Mouse (Mus musculus): ENCODE data around the gene Stat3. TPM values are rescaled to one million over a fixed set of nuclear protein-coding genes. Genes with fewer than 3 reads are reported as not detected.

Gene Stat3
- total and polyA plus RNA-seq, 3 experiments: 25.7 to 249 (median 64.7) TPM

GRCm38 (mm10) chr11:100891256-100892123, 47.9 kb downstream of the Stat3 start (continued):
- TF ChIP-seq GABPA (IDR thresholded peaks at IDR 0.05; ENCODE audit: low read depth, low read length): no peak
- no peak for TF ChIP-seq CHD2 (IDR thresholded peaks at IDR 0.05; ENCODE audit: low read length)
- peak; percentile 100 for TF ChIP-seq TCF12 (IDR thresholded peaks at IDR 0.05; ENCODE audit: low read depth, low read length)
- TF ChIP-seq MAFK (IDR thresholded peaks at IDR 0.05; ENCODE audit: borderline replicate concordance, low read depth, low read length): no peak; the same call in 1 of the 2 replicates
- TF ChIP-seq POLR2A (IDR thresholded peaks at IDR 0.05; ENCODE audit: control insufficient read depth in 1 of 2, insufficient read depth in 1 of 2, low read depth in 1 of 2, low read length in 2 of 2, poor library complexity in 1 of 2): peak; percentile 47 to 80; a peak in 3 of 4 replicates
- TF ChIP-seq POLR2AphosphoS2 (IDR thresholded peaks at IDR 0.05; ENCODE audit: low read length): no peak; the same call in 1 of the 2 replicates
- TF ChIP-seq UBTF (IDR thresholded peaks at IDR 0.05; ENCODE audit: borderline replicate concordance, insufficient read depth, low read depth, low read length): 0 out of 2 replicates have a peak, but pooled peaks have one; percentile 10
- peak; percentile 95 for TF ChIP-seq ETS1 (IDR thresholded peaks at IDR 0.05; ENCODE audit: low read depth, low read length)
- no peak for TF ChIP-seq ZC3H11A (IDR thresholded peaks at IDR 0.05; ENCODE audit: low read depth, low read length)
- TF ChIP-seq KAT2A (conservative IDR thresholded peaks at IDR 0.05; ENCODE audit: low read depth, low read length): 0 out of 2 replicates have a peak, but pooled peaks have one; percentile 25
- TF ChIP-seq RAD21 (IDR thresholded peaks at IDR 0.05; ENCODE audit: low read depth, low read length): no peak; the same call in 1 of the 2 replicates
- peak; percentile 100 for TF ChIP-seq GATA1 (IDR thresholded peaks at IDR 0.05; ENCODE audit: low read depth, low read length)
- peak; percentile 58; the same call in 1 of the 2 replicates for TF ChIP-seq MAX (IDR thresholded peaks at IDR 0.05; ENCODE audit: low read length)
- no peak for TF ChIP-seq ZNF384 (IDR thresholded peaks at IDR 0.05; ENCODE audit: low read depth, low read length)
- peak; percentile 74 for TF ChIP-seq NELFE (IDR thresholded peaks at IDR 0.05; ENCODE audit: low read depth, low read length)
- TF ChIP-seq MXI1 (IDR thresholded peaks at IDR 0.05; ENCODE audit: low read depth, low read length): peak; percentile 71; the same call in 1 of the 2 replicates
- no peak for TF ChIP-seq USF2 (IDR thresholded peaks at IDR 0.05; ENCODE audit: borderline replicate concordance in 1 of 2, insufficient read depth in 1 of 2, low read depth in 1 of 2, low read length in 2 of 2)
- TF ChIP-seq ZMIZ1 (IDR thresholded peaks at IDR 0.05; ENCODE audit: low read depth, low read length): peak; percentile 51; the same call in 1 of the 2 replicates
- TF ChIP-seq MYC (IDR thresholded peaks at IDR 0.05; ENCODE audit: low read depth, low read length): peak; percentile 57; the same call in 1 of the 2 replicates
- TF ChIP-seq USF1 (IDR thresholded peaks at IDR 0.05; ENCODE audit: low read depth, low read length): no peak
- peak; percentile 86 for TF ChIP-seq RCOR1 (IDR thresholded peaks at IDR 0.05; ENCODE audit: low read depth, low read length)
- no peak; the same call in 1 of the 2 replicates for TF ChIP-seq JUND (IDR thresholded peaks at IDR 0.05; ENCODE audit: low read depth, low read length)

- TF ChIP-seq CHD1 (IDR thresholded peaks at IDR 0.05; ENCODE audit: low read depth, low read length): 0 out of 2 replicates have a peak, but pooled peaks have one; percentile 21
- TF ChIP-seq ZNF384 (IDR thresholded peaks at IDR 0.05; ENCODE audit: low read depth, low read length): no peak
- no peak for TF ChIP-seq ZKSCAN1 (IDR thresholded peaks at IDR 0.05; ENCODE audit: low read depth, low read length)
- Histone ChIP-seq H3K27ac (ENCODE audit: control insufficient read depth, low read depth, low read length) (peak overlapping the region; percentile 97), H3K9ac (ENCODE audit: control insufficient read depth, low read depth, low read length, poor library complexity, severe bottlenecking) (no peak overlapping the region), H3K4me3 (ENCODE audit: control insufficient read depth in 1 of 2, insufficient read depth in 1 of 2, low read depth in 2 of 2, low read length in 2 of 2) (no peak overlapping the region), H3K27me3 (ENCODE audit: control insufficient read depth in 1 of 2, insufficient read depth in 2 of 2, low read length in 2 of 2) (no peaks in the 10 kb centered on the region), H3K36me3 (ENCODE audit: control insufficient read depth in 1 of 2, insufficient read depth in 2 of 2, low read length in 2 of 2) (peaks cover 0 to 76% of the 10 kb centered on the region in 2 experiments; a peak in 3 of 4 replicates), H3K9me3 (replicated peaks; ENCODE audit: insufficient read depth, low read length) (no peaks in the 10 kb centered on the region), H3K79me2 (ENCODE audit: control insufficient read depth, insufficient read depth, low read length, poor library complexity) (no peaks in the 10 kb centered on the region), H3K4me1 (ENCODE audit: control insufficient read depth in 1 of 2, insufficient read depth in 2 of 2, low read length in 2 of 2) (peaks cover 57 to 76% of the 10 kb centered on the region in 2 experiments)
- DNase-seq (ENCODE audit: low read depth, low spot score): no peak
These were observed 48.9 kb downstream of the Stat3 start for GRCm38 (mm10) chr11:100890481-100890880.

Data from MEL (cell line).